ENCODE assay signal across 17 mouse cellular contexts in genomic region chr10:85243556-85243955, GRCm38 (mm10). TPM values are rescaled to one million over a fixed set of nuclear protein-coding genes. Genes with fewer than 3 reads are reported as not detected.
DNase-seq lines count a peak whose midpoint lies in the region.
"Had no signal": no experiment of that assay in that cellular context is flagged by ENCODE, and none has a peak within 500 bp of the region (broad histone marks: within the 10 kb centered on the region; RNA-seq: fewer than 3 reads in every experiment).

No protein-coding gene starts in this region.

- DNase-seq in cerebellum, adult 11-12 months: peak; percentile 45
- no peak for DNase-seq in cerebellum, postnatal 4 days (ENCODE audit: low spot score in 2 of 2)
- DNase-seq in cerebellum, adult 9-10 months: peak; percentile 59
- DNase-seq in cerebellum, postnatal 14 days: peak; percentile 33 to 51
- no peak for DNase-seq in gastrocnemius, adult 18-20 months (ENCODE audit: low spot score)
- no peak for DNase-seq in left cerebral cortex, adult 11 months (ENCODE audit: low spot score)
- DNase-seq in heart, adult 9 months (ENCODE audit: low spot score in 2 of 2): no peak
- DNase-seq: adrenal gland, postnatal 10 days; adrenal gland, postnatal 36 days; B cell, adult 2 months; forebrain, postnatal 0 days; gastrocnemius, postnatal 25 days; heart, adult 18-20 months; heart, postnatal 14 days; heart, postnatal 4 days; kidney, adult 11 months; kidney, adult 8-10 months had no signal

RNA-seq across cellular contexts. Expression of gene Cry1, which starts 58.7 kb away (rescaled TPM):
- total RNA-seq in gastrocnemius, adult 18-20 months (2021): 10 to 100 TPM; 10.8 to 16.1 TPM

Comparison
In these comparisons a context has a peak if more than half of its experiments do, and no peak if none do; other contexts are left out.
1. DNase-seq: peak in cerebellum, adult 11-12 months (single experiment), cerebellum, adult 9-10 months (single experiment) and cerebellum, postnatal 14 days (2 of 2); none in cerebellum, postnatal 4 days (0 of 2), gastrocnemius, adult 18-20 months (single experiment), left cerebral cortex, adult 11 months (single experiment) and heart, adult 9 months (0 of 2).